Mouse (Mus musculus) midbrain, postnatal 0 days (tissue): ENCODE data around the gene Hspg2. TPM values are rescaled to one million over a fixed set of nuclear protein-coding genes. Genes with fewer than 3 reads are reported as not detected.

ENCODE experiments used
- ATAC-seq: fragments of 200-750 bp; cut with Nextera tagmentation; 2 replicates; pipeline ENCODE4 v1.8.0; 2017; ENCODE audit warnings: moderate number of reproducible peaks, mild to moderate bottlenecking, moderate TSS enrichment, moderate library complexity; ENCODE audit not compliant: low FRiP score
- DNase-seq: peaks from one replicate; pipeline ENCODE4 v3.0.0-alpha.2; 2015; ENCODE audit warnings: low spot score
- H3K27ac ChIP-seq: fragments of 300-500 bp; sonication (generic); 2 replicates; pipeline ENCODE4 v1.5.1; 2014; ENCODE audit warnings: low read depth, mild to moderate bottlenecking, low read length, mixed read lengths
- H3K27me3 ChIP-seq: fragments of 300-500 bp; sonication (generic); 2 replicates; pipeline ENCODE4 v1.6.1; 2014; ENCODE audit warnings: low read length, control low read depth, mixed read lengths; ENCODE audit not compliant: insufficient read depth
- H3K36me3 ChIP-seq: fragments of 300-500 bp; sonication (generic); 2 replicates; pipeline ENCODE4 v1.6.1; 2014; ENCODE audit warnings: low read length, control low read depth, mixed read lengths; ENCODE audit not compliant: insufficient read depth
- H3K4me1 ChIP-seq: fragments of 300-500 bp; sonication (generic); 2 replicates; pipeline ENCODE4 v1.6.1; 2014; ENCODE audit warnings: mild to moderate bottlenecking, control low read depth, antibody characterized with exemption, low read length, mixed read lengths; ENCODE audit not compliant: insufficient read depth
- H3K4me2 ChIP-seq: fragments of 300-500 bp; sonication (generic); 2 replicates; pipeline ENCODE4 v1.6.1; 2014; ENCODE audit warnings: low read depth, mild to moderate bottlenecking, low read length, mixed read lengths; ENCODE audit not compliant: poor library complexity, severe bottlenecking
- H3K4me3 ChIP-seq: fragments of 300-500 bp; sonication (generic); 2 replicates; pipeline ENCODE4 v1.5.1; 2014; ENCODE audit warnings: low read depth, mild to moderate bottlenecking, low read length, moderate library complexity
- H3K9ac ChIP-seq: fragments of 300-500 bp; sonication (generic); replicated peaks from 2 replicates; pipeline ENCODE4 v1.6.1; 2014; ENCODE audit warnings: mild to moderate bottlenecking, low read length, moderate library complexity, mixed read lengths; ENCODE audit not compliant: poor library complexity, severe bottlenecking
- H3K9me3 ChIP-seq: fragments of 300-500 bp; sonication (generic); 2 replicates; pipeline ENCODE4 v1.6.1; 2016; ENCODE audit warnings: low read length, control low read depth
- CTCF ChIP-seq: IDR thresholded peaks from 2 replicates; pipeline ENCODE4 v1.5.1; 2016; ENCODE audit warnings: antibody characterized with exemption, mild to moderate bottlenecking
- WGBS: fragments of 180-500 bp; shearing (Covaris S2); extraction: QIAGEN DNeasy Blood & Tissue Kit; methylation state at CpG from one replicate; pipeline ENCODE4 v1.1.7; 2014; 5-methylcytosine and 5-hydroxymethylcytosine counted together
- polyA plus RNA-seq: library from polyadenylated mRNA; unstranded; fragments of >200 nt; fragmentation: Nextera tagmentation; extraction: Ambion mirVana; gene quantifications from 2 replicates; pipeline ENCODE4 v1.2.1, GENCODE M21; 2015
- total RNA-seq: library from RNA; depleted of rRNA; stranded (reverse); fragments of >200 nt; gene quantifications from 2 replicates; pipeline ENCODE4 v1.2.3, GENCODE M21; 2014

The Hspg2 gene
- total and polyA plus RNA-seq, 2 experiments from 2014 or later, result 2.2 to 30.5 TPM

DNA sequence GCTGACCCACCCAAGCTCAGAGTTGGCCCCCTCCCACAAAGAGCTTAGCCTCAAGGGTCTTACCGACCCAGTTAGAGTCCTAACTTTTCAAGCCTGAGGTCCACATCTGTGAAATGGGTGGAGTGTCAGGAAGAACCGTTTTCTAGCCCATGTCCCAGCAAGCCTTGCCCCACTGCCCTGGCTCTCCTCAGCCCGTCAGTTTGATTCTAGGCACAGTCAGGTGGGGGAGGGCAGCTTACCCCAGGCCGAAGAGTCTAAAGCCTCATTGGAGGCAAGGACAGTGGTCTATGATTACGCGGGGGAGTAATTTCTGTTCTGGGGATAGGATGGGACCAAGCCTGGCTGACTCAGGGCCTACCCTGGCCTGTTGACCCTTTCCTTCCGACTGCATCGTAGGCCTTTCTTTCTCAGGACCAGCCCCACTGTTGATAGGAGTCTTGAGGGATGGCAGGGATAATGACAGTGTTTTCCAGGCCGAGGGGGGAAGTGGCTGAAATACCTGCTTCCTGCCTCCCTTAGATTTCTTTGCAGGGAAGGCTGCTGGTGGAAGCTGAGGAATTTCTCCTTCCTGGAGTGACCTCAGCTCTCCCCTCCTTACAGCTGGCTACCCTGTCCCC, 2.2 kb downstream of the Hspg2 start:
- no peak for ATAC-seq
- DNase-seq, result no peak
- Histone ChIP-seq H3K4me2 (no peak overlapping the region), H3K4me3 (no peak overlapping the region), H3K4me1 (no peaks in the 10 kb centered on the region), H3K36me3 (no peaks in the 10 kb centered on the region), H3K9me3 (no peaks in the 10 kb centered on the region), H3K9ac (no peak overlapping the region), H3K27ac (no peak overlapping the region), H3K27me3 (no peaks in the 10 kb centered on the region)
- TF ChIP-seq CTCF, result no peak
- WGBS, result 82% methylated on average over 9 of the region's 9 CpGs

DNA sequence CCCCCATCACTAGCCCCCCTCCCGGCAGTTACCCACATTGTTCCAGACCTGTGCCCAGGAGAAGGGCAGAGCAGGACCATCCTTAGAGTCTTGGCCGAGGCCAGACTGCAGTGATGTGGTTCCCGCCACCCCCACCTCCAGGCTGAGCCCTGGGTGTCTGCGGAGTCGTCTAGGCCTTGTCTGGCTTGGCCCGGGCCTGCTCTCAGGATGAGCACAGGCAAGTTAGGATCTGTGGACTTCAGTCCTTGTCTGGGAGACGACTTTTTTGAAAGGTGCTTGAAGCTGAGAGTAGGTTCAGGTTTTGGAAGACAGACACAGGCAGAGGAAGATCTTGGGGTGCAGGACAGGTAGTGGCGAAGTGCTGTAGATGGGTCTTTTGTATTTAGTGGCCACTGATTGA, 2.8 kb downstream of the Hspg2 start:
- H3K4me2 ChIP-seq, result no peak overlapping the region

DNA sequence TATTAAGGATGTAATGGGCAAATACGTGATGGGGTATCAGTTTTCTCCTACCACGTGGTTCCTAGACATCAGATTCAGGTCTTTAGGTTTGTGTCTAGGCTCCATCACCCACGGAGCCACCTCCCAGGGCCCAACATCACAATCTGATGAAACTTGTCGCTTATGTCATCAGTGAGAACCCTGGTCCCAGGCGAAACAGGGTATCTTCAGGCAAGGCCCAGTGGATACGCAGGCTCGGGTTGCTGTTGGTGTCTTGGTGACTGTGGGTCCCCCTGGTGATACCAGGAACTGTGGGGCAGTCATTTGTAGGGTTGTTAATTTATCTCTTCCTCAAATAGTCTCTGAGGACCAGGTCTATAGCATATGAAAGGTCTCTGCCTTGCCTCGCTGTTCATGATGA, 4.7 kb downstream of the Hspg2 start:
- 91% methylated on average over 8 of the region's 8 CpGs for WGBS
- no peaks in the 10 kb centered on the region for H3K9me3 ChIP-seq
- H3K36me3 ChIP-seq, result no peaks in the 10 kb centered on the region
- no peak overlapping the region for H3K9ac ChIP-seq
- no peak overlapping the region for H3K4me2 ChIP-seq
- H3K27ac ChIP-seq, result no peak overlapping the region
- H3K4me1 ChIP-seq, result no peaks in the 10 kb centered on the region
- H3K4me3 ChIP-seq, result no peak overlapping the region
- no peaks in the 10 kb centered on the region for H3K27me3 ChIP-seq
- DNase-seq (no peak), ATAC-seq (no peak)
- TF ChIP-seq CTCF, result no peak

More for the DNA sequence above, 2.8 kb downstream of the Hspg2 start:
- Histone ChIP-seq H3K27ac (no peak overlapping the region), H3K9me3 (no peaks in the 10 kb centered on the region), H3K27me3 (no peaks in the 10 kb centered on the region), H3K36me3 (no peaks in the 10 kb centered on the region), H3K4me1 (no peaks in the 10 kb centered on the region), H3K4me3 (no peak overlapping the region), H3K9ac (no peak overlapping the region)
- ATAC-seq, result no peak
- whole genome bisulfite sequencing, result 80% methylated on average over 8 of the region's 8 CpGs
- no peak for TF ChIP-seq CTCF
- DNase-seq, result no peak

- ATAC-seq, result no peak
- Histone ChIP-seq H3K9ac (no peak overlapping the region), H3K36me3 (no peaks in the 10 kb centered on the region), H3K4me2 (no peak overlapping the region), H3K4me1 (no peaks in the 10 kb centered on the region), H3K4me3 (no peak overlapping the region), H3K9me3 (no peaks in the 10 kb centered on the region), H3K27ac (no peak overlapping the region), H3K27me3 (no peaks in the 10 kb centered on the region)
- DNase-seq, result no peak
- TF ChIP-seq CTCF, result no peak
- WGBS, result 84% methylated on average over 18 of the region's 18 CpGs
Observed at GRCm38 (mm10) chr4:137473701-137474388, 5.3 kb downstream of the Hspg2 start.

- H3K4me2 ChIP-seq, result no peak overlapping the region
- no peaks in the 10 kb centered on the region for H3K27me3 ChIP-seq
- H3K9me3 ChIP-seq, result no peaks in the 10 kb centered on the region
- no peaks in the 10 kb centered on the region for H3K36me3 ChIP-seq
- TF ChIP-seq CTCF, result no peak
- H3K4me1 ChIP-seq, result no peaks in the 10 kb centered on the region
- DNase-seq (no peak), ATAC-seq (no peak)
- H3K4me3 ChIP-seq, result no peak overlapping the region
- WGBS, result 98% methylated on average over 7 of the region's 7 CpGs
- H3K9ac ChIP-seq, result no peak overlapping the region
- no peak overlapping the region for H3K27ac ChIP-seq
Observed at GRCm38 (mm10) chr4:137474694-137475093, 6.1 kb downstream of the Hspg2 start.

GRCm38 (mm10) chr4:137475271-137476050, 6.9 kb downstream of the Hspg2 start:
- WGBS, result 82% methylated on average over 13 of the region's 13 CpGs
- H3K27ac ChIP-seq, result no peak overlapping the region
- H3K9ac ChIP-seq, result no peak overlapping the region
- H3K4me1 ChIP-seq, result no peaks in the 10 kb centered on the region
- no peaks in the 10 kb centered on the region for H3K36me3 ChIP-seq
- no peak for DNase-seq
- no peak for ATAC-seq
- no peaks in the 10 kb centered on the region for H3K27me3 ChIP-seq
- no peak for TF ChIP-seq CTCF
- no peak overlapping the region for H3K4me2 ChIP-seq
- no peaks in the 10 kb centered on the region for H3K9me3 ChIP-seq
- H3K4me3 ChIP-seq, result no peak overlapping the region
